Mouse (Mus musculus) brain, adult 2 months (tissue): ENCODE data around the gene Sh3kbp1.

Source experiments
- DNase-seq: peaks from one replicate; pipeline ENCODE4 v3.0.0; 2011; ENCODE audit warnings: low read depth, low spot score

Gene Sh3kbp1

GRCm38 (mm10) chrX:159678320-159678835 lies 51.3 kb downstream of the Sh3kbp1 start:
- DNase-seq: no peak

- no peak for DNase-seq
Measured at GRCm38 (mm10) chrX:159685521-159685920, 58.4 kb downstream of the Sh3kbp1 start.

DNA sequence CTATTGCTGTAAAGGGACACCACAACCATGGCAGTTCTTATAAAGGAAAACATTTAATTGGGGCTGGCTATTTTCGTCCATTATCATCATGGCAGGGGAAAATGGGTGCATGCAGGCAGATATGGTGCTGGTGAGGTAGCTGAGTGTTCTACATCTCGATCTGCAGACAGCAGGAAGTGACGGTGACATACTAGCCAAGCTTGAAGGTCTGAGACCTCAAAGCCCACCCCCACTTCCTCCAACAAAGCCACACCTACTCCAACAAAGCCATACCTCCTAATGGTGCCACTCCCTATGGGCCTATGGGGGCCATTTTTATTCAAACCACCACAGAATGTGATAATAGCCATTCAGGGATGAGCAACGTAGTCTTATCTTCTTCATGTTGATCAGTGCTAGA lies 59.8 kb downstream of the Sh3kbp1 start:
- no peak for DNase-seq

DNA sequence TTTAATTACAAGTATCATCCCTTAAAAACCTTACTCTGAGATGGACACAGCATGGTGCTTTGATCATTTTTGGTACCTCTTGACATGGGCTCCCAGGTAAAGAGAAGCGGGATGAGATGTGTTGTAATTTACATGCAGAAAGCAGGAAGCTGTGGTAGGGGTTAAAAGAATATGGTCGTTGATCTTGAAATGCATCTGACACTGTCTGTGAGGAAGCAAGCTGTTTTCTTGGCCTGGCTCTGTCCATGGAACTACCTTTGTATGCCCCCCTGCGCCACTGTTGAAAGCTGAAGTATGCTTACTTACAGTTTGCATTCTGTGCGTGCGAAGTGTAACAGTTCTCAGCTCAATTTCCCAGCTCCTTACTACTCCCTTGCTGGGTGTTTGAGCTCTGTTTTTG lies 61.6 kb downstream of the Sh3kbp1 start:
- DNase-seq: no peak

GRCm38 (mm10) chrX:159689785-159690416 lies 62.8 kb downstream of the Sh3kbp1 start:
- peak; percentile 9 for DNase-seq

DNA sequence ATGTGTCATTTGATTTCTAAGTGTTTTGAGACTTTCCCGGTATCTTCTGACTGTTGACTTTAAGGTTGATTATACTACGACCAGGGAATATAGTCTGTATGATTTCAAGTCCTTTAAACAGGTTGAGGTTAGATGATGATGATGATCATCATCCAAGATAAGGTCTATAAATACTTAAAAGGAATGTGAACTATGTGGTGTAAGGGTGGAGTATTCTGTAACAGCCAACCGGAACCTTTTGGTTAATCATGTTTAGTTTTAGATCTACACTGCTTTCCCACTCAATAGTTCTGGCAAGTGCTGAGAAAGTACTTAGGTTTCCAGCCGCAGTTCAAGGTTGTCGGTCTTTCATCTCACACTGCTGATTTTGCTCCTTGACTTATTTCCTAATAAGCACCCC lies 66.1 kb downstream of the Sh3kbp1 start:
- no peak for DNase-seq

DNA sequence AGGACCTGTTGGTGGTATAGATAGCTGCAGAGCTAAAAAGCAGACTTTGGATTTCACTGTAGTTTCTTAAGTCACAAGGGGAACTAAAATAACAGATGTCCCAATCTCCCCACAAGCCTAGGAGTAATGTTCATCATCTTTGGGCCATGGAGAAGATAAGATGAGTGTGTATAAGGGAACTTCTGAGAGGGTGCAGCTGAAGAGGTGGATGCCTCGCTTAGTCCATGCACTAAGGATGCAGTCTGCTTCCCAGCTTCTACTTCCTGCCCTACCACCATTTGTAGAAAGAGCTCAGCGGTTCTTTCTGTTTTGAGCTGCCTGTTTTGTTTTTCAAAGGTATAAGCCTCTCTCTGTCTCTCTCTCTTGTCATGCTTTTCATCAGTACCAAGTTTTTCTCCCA lies 69.5 kb downstream of the Sh3kbp1 start:
- DNase-seq: no peak

DNA sequence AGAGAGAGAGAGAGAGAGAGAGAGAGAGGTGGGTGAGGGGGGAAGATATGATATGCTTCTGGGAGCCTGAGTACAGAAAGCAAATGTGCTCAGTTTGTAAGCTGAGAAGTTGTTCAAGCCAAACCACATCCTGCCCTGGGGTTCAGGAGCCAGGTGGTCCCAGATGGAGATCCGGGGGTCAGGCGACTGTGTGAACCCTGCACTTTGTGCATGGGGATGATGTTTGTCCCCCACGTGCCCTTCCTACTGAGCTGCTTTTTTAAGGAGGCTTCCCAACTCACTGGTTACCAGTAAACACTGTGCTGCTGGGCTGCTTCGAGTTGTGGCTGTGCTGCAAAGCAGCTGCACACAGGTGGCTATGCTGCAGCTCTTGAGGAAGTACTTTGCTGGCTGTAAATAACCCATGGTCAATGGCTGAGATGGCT lies 70.0 kb downstream of the Sh3kbp1 start:
- DNase-seq: no peak

- DNase-seq: no peak
Measured at GRCm38 (mm10) chrX:159702850-159703249, 75.8 kb downstream of the Sh3kbp1 start.

GRCm38 (mm10) chrX:159704381-159705004 lies 77.4 kb downstream of the Sh3kbp1 start:
- DNase-seq: no peak

- DNase-seq: no peak
Measured at GRCm38 (mm10) chrX:159705412-159705811, 78.3 kb downstream of the Sh3kbp1 start.

DNA sequence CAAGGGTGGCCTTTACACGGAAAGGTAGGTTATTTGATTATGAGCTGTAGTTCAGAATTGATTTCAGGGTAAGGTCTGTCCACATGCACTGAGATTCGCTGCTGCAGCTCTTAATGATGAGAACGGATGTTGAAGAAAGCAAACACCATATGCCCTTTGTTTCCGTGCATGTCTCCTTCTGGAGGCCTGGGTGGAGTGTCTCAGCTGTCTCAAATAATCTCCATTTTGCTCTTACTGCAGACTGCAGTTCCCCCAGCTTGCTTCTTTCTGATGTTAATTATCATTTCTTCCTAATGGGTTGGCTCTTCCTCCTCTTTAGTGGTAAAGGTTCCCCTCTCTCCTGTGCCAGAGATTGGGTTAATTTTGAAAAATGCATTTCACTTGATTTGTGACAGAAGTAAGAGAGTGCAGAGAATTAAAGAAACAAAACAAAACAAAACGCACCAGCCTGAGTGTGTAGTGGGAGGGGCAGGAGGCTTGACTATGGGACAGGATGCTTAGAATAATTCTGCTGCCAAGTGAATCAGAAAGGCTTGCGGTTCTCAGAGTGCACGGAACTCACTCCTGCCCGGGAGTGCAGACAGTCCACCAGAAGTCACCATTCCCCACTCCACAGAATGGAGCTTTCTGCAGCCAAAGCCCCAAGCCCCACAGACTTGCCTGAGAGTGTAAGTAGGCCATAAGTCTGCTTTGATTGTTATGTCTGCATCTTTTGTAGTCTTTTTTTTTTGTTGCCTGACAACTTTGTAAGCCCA lies 81.2 kb downstream of the Sh3kbp1 start:
- no peak for DNase-seq

- no peak for DNase-seq
Measured at GRCm38 (mm10) chrX:159709296-159709695, 82.2 kb downstream of the Sh3kbp1 start.

GRCm38 (mm10) chrX:159711070-159712029 lies 84.3 kb downstream of the Sh3kbp1 start:
- DNase-seq: no peak

GRCm38 (mm10) chrX:159713191-159713590 lies 86.1 kb downstream of the Sh3kbp1 start:
- no peak for DNase-seq

- no peak for DNase-seq
Measured at GRCm38 (mm10) chrX:159721390-159721789, 94.3 kb downstream of the Sh3kbp1 start.

DNA sequence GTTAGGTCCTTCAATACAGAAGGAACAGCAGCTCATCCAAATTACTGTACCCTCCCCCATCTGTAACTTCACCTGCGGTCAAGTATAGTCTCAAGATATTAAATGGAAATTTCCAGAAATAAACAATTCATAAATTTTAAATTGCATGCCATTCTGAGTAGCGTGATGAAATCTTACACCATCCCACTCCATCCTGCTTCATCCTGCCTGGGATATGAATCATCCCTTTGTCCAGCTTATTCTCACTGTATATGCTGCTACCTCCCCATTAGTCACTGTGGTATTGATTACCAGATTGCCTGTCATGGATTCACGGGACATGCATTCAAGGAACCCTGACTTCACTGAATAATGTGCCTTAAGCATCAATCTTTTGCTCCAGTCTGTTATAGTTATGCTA lies 104.3 kb downstream of the Sh3kbp1 start:
- DNase-seq: no peak

DNA sequence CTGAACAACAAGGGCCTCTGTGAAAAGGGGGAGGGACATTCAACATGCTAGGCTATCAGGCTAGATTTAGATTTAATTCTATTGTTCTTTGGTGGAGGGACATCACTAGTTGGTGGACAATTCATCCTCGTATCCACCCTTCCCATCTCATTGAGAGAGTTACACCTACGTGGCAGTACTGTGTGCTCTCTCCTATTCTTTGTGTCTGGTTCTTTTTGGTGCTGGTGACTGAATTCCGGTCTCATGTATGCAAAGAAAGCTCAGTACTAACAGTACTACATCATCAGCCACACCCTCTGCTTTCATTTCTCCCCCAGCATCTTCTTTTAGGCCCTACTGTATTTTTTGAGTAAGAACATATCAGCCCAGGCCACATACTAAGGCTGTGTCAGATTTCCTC lies 105.8 kb downstream of the Sh3kbp1 start:
- no peak for DNase-seq

- peak; percentile 30 for DNase-seq
Measured at GRCm38 (mm10) chrX:159733948-159734347, 106.9 kb downstream of the Sh3kbp1 start.

GRCm38 (mm10) chrX:159735513-159736099 lies 108.5 kb downstream of the Sh3kbp1 start:
- peak; percentile 25 for DNase-seq

DNA sequence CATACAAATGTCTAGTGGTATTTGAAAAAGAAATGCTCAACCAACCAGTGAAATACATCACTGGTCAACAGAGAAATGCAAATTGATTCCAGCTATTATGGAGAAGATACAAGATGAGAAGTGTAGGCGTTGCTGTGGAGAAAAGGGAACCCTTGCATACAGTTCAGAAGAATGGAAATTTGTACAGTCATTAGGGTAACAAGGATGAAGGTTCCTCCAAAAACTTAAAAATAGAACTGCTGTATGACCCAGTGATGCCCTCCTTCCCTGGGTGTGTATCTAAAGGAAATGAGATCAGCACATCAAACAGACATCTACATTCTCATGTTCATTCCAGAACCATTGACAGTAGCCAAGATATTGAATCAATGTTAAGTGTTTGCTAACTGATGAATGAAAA lies 110.3 kb downstream of the Sh3kbp1 start:
- DNase-seq: no peak
